Mouse (Mus musculus): ENCODE results near the gene Fhdc1. TPM values are rescaled to one million over a fixed set of nuclear protein-coding genes. Genes with fewer than 3 reads are reported as not detected.

Fhdc1 gene
- polyA plus RNA-seq, 1 experiment from 2014 or later = 6.6 TPM

GRCm38 (mm10) chr3:84445838-84446237 is 34.4 kb downstream of the Fhdc1 start:
- Histone ChIP-seq H3K4me1 (ENCODE audit: control insufficient read depth, insufficient read depth, low read length) (0 out of 2 replicates have a peak, but pooled peaks cover 5% of the 10 kb centered on the region), H3K4me3 (ENCODE audit: low read length) (no peak overlapping the region), H3K4me2 (ENCODE audit: low read depth, low read length) (no peak overlapping the region), H3K9ac (ENCODE audit: low read depth, low read length) (no peak overlapping the region), H3K9me3 (ENCODE audit: control insufficient read depth, low read length) (no peaks in the 10 kb centered on the region), H3K36me3 (ENCODE audit: control insufficient read depth, insufficient read depth, low read length) (peaks cover 4% of the 10 kb centered on the region; the same call in 1 of the 2 replicates), H3K27ac (ENCODE audit: low read length) (no peak overlapping the region), H3K27me3 (replicated peaks; ENCODE audit: control insufficient read depth, insufficient read depth, low read length) (no peaks in the 10 kb centered on the region)
- 62% methylated on average over 9 of the region's 9 CpGs for WGBS
- ATAC-seq = no peak

GRCm38 (mm10) chr3:84442890-84443289 is 37.3 kb downstream of the Fhdc1 start:
- Histone ChIP-seq H3K9ac (ENCODE audit: low read depth, low read length) (no peak overlapping the region), H3K9me3 (ENCODE audit: control insufficient read depth, low read length) (no peaks in the 10 kb centered on the region), H3K4me1 (ENCODE audit: control insufficient read depth, insufficient read depth, low read length) (peaks cover 8% of the 10 kb centered on the region; the same call in 1 of the 2 replicates), H3K36me3 (ENCODE audit: control insufficient read depth, insufficient read depth, low read length) (peaks cover 4% of the 10 kb centered on the region; the same call in 1 of the 2 replicates), H3K27ac (ENCODE audit: low read length) (no peak overlapping the region), H3K4me3 (ENCODE audit: low read length) (no peak overlapping the region), H3K27me3 (replicated peaks; ENCODE audit: control insufficient read depth, insufficient read depth, low read length) (no peaks in the 10 kb centered on the region), H3K4me2 (ENCODE audit: low read depth, low read length) (no peak overlapping the region)
- ATAC-seq = no peak
- WGBS = 80% methylated on average over 4 of the region's 4 CpGs

- no peak overlapping the region for H3K9ac ChIP-seq (ENCODE audit: low read depth, low read length)
- no peaks in the 10 kb centered on the region for H3K9me3 ChIP-seq (ENCODE audit: control insufficient read depth, low read length)
- no peak overlapping the region for H3K4me2 ChIP-seq (ENCODE audit: low read depth, low read length)
- no peak overlapping the region for H3K4me3 ChIP-seq (ENCODE audit: low read length)
- 86% methylated on average over 7 of the region's 7 CpGs for WGBS
- H3K27ac ChIP-seq (ENCODE audit: low read length) = no peak overlapping the region
- peaks cover 24% of the 10 kb centered on the region for H3K4me1 ChIP-seq (ENCODE audit: control insufficient read depth, insufficient read depth, low read length)
- no peak for ATAC-seq
- H3K36me3 ChIP-seq (ENCODE audit: control insufficient read depth, insufficient read depth, low read length) = peaks cover 2% of the 10 kb centered on the region; the same call in 1 of the 2 replicates
- H3K27me3 ChIP-seq (replicated peaks; ENCODE audit: control insufficient read depth, insufficient read depth, low read length) = no peaks in the 10 kb centered on the region
Observed at GRCm38 (mm10) chr3:84439431-84440210, 40.6 kb downstream of the Fhdc1 start.

GRCm38 (mm10) chr3:84438840-84439239 is 41.4 kb downstream of the Fhdc1 start:
- Histone ChIP-seq H3K4me1 (ENCODE audit: control insufficient read depth, insufficient read depth, low read length) (peaks cover 30% of the 10 kb centered on the region), H3K9ac (ENCODE audit: low read depth, low read length) (no peak overlapping the region), H3K4me2 (ENCODE audit: low read depth, low read length) (no peak overlapping the region), H3K4me3 (ENCODE audit: low read length) (no peak overlapping the region), H3K27ac (ENCODE audit: low read length) (no peak overlapping the region), H3K9me3 (ENCODE audit: control insufficient read depth, low read length) (no peaks in the 10 kb centered on the region), H3K36me3 (ENCODE audit: control insufficient read depth, insufficient read depth, low read length) (no peaks in the 10 kb centered on the region), H3K27me3 (replicated peaks; ENCODE audit: control insufficient read depth, insufficient read depth, low read length) (no peaks in the 10 kb centered on the region)
- ATAC-seq = no peak
- 82% methylated on average over 7 of the region's 7 CpGs for WGBS

GRCm38 (mm10) chr3:84438118-84438517 is 42.1 kb downstream of the Fhdc1 start:
- H3K27me3 ChIP-seq (replicated peaks; ENCODE audit: control insufficient read depth, insufficient read depth, low read length) = no peaks in the 10 kb centered on the region
- no peak overlapping the region for H3K9ac ChIP-seq (ENCODE audit: low read depth, low read length)
- H3K4me2 ChIP-seq (ENCODE audit: low read depth, low read length) = no peak overlapping the region
- H3K9me3 ChIP-seq (ENCODE audit: control insufficient read depth, low read length) = no peaks in the 10 kb centered on the region
- no peak overlapping the region for H3K4me3 ChIP-seq (ENCODE audit: low read length)
- peaks cover 26% of the 10 kb centered on the region for H3K4me1 ChIP-seq (ENCODE audit: control insufficient read depth, insufficient read depth, low read length)
- no peak overlapping the region for H3K27ac ChIP-seq (ENCODE audit: low read length)
- no peaks in the 10 kb centered on the region for H3K36me3 ChIP-seq (ENCODE audit: control insufficient read depth, insufficient read depth, low read length)
- no peak for ATAC-seq
- WGBS = 61% methylated on average over 11 of the region's 11 CpGs

- H3K36me3 ChIP-seq (ENCODE audit: control insufficient read depth, insufficient read depth, low read length) = no peaks in the 10 kb centered on the region
Observed at GRCm38 (mm10) chr3:84436947-84437346, 43.3 kb downstream of the Fhdc1 start.

GRCm38 (mm10) chr3:84435288-84436043 is 44.8 kb downstream of the Fhdc1 start:
- Histone ChIP-seq H3K36me3 (ENCODE audit: control insufficient read depth, insufficient read depth, low read length) (no peaks in the 10 kb centered on the region), H3K4me3 (ENCODE audit: low read length) (no peak overlapping the region), H3K9me3 (ENCODE audit: control insufficient read depth, low read length) (no peaks in the 10 kb centered on the region), H3K27ac (ENCODE audit: low read length) (peak overlapping the region; percentile 68), H3K4me1 (ENCODE audit: control insufficient read depth, insufficient read depth, low read length) (peaks cover 32% of the 10 kb centered on the region), H3K4me2 (ENCODE audit: low read depth, low read length) (no peak overlapping the region), H3K27me3 (replicated peaks; ENCODE audit: control insufficient read depth, insufficient read depth, low read length) (no peaks in the 10 kb centered on the region), H3K9ac (ENCODE audit: low read depth, low read length) (0 out of 2 replicates have a peak overlapping the region, but pooled peaks have one; percentile 10)
- WGBS = 27% methylated on average over 10 of the region's 11 CpGs
- peak; percentile 59 for ATAC-seq

More at GRCm38 (mm10) chr3:84436947-84437346, 43.3 kb downstream of the Fhdc1 start:
- H3K4me2 ChIP-seq (ENCODE audit: low read depth, low read length) = no peak overlapping the region
- no peaks in the 10 kb centered on the region for H3K27me3 ChIP-seq (replicated peaks; ENCODE audit: control insufficient read depth, insufficient read depth, low read length)
- H3K4me1 ChIP-seq (ENCODE audit: control insufficient read depth, insufficient read depth, low read length) = peaks cover 26% of the 10 kb centered on the region
- WGBS = 74% methylated on average over 7 of the region's 7 CpGs
- H3K9me3 ChIP-seq (ENCODE audit: control insufficient read depth, low read length) = no peaks in the 10 kb centered on the region
- H3K9ac ChIP-seq (ENCODE audit: low read depth, low read length) = no peak overlapping the region; the same call in 1 of the 2 replicates
- H3K27ac ChIP-seq (ENCODE audit: low read length) = peak overlapping the region; percentile 85
- no peak overlapping the region for H3K4me3 ChIP-seq (ENCODE audit: low read length)
- ATAC-seq = peak; percentile 90

- no peaks in the 10 kb centered on the region for H3K27me3 ChIP-seq (replicated peaks; ENCODE audit: control insufficient read depth, insufficient read depth, low read length)
- ATAC-seq = no peak
Observed at GRCm38 (mm10) chr3:84432797-84433445, 47.3 kb downstream of the Fhdc1 start.

GRCm38 (mm10) chr3:84431257-84431656 is 49.0 kb downstream of the Fhdc1 start:
- Histone ChIP-seq H3K27ac (ENCODE audit: low read length) (no peak overlapping the region), H3K9me3 (ENCODE audit: control insufficient read depth, low read length) (no peaks in the 10 kb centered on the region), H3K9ac (ENCODE audit: low read depth, low read length) (no peak overlapping the region), H3K36me3 (ENCODE audit: control insufficient read depth, insufficient read depth, low read length) (no peaks in the 10 kb centered on the region), H3K4me2 (ENCODE audit: low read depth, low read length) (no peak overlapping the region), H3K27me3 (replicated peaks; ENCODE audit: control insufficient read depth, insufficient read depth, low read length) (no peaks in the 10 kb centered on the region), H3K4me1 (ENCODE audit: control insufficient read depth, insufficient read depth, low read length) (peaks cover 44% of the 10 kb centered on the region), H3K4me3 (ENCODE audit: low read length) (no peak overlapping the region)
- no peak for ATAC-seq
- 34% methylated on average over 5 of the region's 5 CpGs for WGBS

More at GRCm38 (mm10) chr3:84432797-84433445, 47.3 kb downstream of the Fhdc1 start:
- H3K9me3 ChIP-seq (ENCODE audit: control insufficient read depth, low read length) = no peaks in the 10 kb centered on the region
- H3K4me2 ChIP-seq (ENCODE audit: low read depth, low read length) = no peak overlapping the region
- WGBS = 82% methylated on average over 10 of the region's 10 CpGs
- H3K4me1 ChIP-seq (ENCODE audit: control insufficient read depth, insufficient read depth, low read length) = peaks cover 46% of the 10 kb centered on the region
- no peaks in the 10 kb centered on the region for H3K36me3 ChIP-seq (ENCODE audit: control insufficient read depth, insufficient read depth, low read length)
- no peak overlapping the region for H3K9ac ChIP-seq (ENCODE audit: low read depth, low read length)
- no peak overlapping the region for H3K4me3 ChIP-seq (ENCODE audit: low read length)
- no peak overlapping the region for H3K27ac ChIP-seq (ENCODE audit: low read length)

Data from intestine, embryonic 16.5 days (tissue).